Mouse (Mus musculus) layer of hippocampus, adult 18-20 months (tissue): ENCODE data around the gene Art3. TPM values are rescaled to one million over a fixed set of nuclear protein-coding genes. Genes with fewer than 3 reads are reported as not detected.
A peak's percentile ranks its signal among the peaks of the same experiment; 100 is the strongest.

ENCODE experiments used
- DNase-seq, 2 experiments: peaks; one replicate each; pipeline ENCODE4 v3.0.0; 2022; ENCODE audit warnings: low spot score in 2 of 2
- total RNA-seq, 2 experiments: library from RNA; stranded (reverse); gene quantifications; 2 replicates each; pipeline ENCODE4 v1.2.3; 2021

The Art3 gene
- total RNA-seq, 2 experiments from 2014 or later, result 2.2 to 4.2 TPM

DNA sequence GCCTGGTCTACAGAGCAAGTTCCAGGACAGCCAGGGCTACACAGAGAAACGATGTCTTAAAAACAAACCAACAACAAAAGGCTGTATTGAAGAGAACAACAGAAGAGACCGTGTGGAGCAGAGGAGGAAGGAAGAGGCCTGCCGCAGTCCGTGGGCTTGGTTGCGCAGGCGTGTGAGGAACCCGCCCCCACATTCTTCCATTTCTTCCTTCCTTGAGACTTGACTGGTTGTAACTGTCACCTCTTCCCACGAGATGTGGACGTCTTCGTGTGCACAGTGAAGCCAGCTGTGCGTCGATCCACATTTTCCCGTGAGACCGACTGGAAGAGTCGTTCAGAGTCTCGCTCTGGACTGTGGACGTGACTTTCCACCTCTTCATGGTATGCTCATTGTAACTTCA is 43.7 kb downstream of the Art3 start:
- DNase-seq, result no peak

DNA sequence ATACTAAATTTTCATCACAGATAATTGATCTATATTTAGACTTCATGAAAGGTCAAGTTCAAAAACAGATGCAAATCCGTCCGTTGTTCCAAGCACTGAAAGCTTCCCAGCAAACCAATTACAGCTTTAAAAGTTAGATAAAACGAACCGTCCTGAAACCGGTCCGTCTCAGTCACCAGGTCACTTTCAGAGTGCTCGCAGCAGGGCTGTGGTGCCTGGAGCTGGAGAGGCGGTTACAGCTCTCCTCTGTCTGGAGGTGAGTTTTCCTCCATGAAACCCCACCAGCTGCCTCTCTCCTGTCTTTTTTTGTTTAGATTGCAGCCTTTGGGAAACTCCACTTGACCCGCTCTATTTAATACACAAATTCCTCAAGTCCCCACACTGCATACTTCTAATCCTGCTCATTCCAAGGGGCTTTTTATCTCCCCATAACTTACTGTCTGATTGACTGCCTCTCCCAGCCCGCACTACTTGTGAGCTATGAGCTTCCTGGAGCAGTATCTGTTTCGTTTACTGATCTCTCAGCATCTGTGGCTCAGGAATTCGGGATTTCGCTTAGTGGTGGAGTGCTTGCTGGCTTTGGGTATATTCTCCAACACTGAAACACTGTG is 45.3 kb downstream of the Art3 start:
- no peak for DNase-seq

DNA sequence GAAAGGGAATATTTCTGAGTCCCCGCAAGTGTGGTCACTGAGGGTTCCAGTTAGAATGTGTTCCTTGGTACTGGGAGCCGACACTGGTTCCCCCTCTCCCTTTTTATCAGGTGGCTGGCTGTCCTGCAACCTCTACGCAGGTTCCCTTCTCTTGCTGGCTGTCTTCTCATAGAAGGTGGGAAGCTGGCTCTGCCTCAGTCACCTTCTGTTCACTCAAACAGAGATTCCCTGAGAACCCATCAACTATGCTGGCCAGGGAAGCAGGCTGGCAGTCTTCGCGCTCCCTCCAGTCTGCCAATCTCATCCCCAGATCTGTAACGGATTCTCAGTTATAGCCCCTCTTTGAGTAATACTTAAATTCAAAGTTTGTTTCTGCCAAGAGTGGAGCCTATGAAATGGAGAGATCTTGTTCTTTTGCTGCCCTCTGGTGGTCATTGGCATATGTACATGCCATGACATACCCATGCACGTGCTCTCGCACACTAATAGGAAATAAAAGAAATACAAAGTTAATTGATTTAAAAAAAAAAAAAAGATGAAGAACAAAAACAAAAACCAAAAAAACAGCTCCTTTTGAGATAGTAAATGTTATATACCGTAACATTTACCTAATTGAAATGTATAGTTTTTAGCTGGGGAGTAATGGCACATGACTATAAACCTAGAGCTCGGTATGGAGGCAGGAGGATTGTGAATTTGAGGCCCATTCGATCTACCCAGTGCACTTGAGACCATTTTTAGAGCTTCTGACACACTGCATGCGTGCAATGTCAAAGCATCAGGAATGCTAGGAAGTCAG is 50.1 kb downstream of the Art3 start:
- peak; percentile 68 to 94 for DNase-seq

DNA sequence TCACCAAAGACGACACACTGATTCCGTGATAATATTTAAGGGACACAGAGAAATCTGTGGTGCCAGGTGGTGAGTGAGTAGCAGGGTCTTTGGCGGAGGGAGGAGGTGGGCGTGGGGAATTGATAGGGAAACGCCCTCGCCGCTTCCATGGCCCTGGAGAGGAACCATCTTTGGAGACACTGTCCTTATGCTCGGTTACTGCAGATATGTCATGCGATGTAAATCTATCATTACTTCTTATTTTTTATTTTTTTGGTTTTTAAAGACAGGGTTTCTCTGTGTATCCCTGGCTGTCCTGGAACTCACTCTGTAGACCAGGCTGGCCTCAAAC is 50.7 kb downstream of the Art3 start:
- no peak for DNase-seq

DNA sequence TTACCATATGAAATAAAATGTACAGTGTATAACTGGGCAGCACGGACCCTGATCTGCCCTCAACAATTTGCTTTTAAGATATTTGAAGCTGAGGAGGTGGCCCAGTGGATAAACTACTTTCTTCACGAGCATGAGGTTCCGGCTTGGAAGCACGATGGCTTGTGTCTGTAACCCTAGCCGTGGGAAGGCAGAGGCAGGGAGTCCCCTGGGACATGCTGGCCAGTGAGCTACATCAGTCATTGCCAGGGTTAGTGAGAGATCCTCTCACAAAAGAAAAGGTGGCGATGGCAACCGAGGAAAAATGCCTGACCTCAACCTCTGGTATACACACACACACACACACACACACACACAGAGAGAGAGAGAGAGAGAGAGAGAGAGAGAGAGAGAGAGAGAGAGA is 52.1 kb downstream of the Art3 start:
- DNase-seq, result no peak

DNA sequence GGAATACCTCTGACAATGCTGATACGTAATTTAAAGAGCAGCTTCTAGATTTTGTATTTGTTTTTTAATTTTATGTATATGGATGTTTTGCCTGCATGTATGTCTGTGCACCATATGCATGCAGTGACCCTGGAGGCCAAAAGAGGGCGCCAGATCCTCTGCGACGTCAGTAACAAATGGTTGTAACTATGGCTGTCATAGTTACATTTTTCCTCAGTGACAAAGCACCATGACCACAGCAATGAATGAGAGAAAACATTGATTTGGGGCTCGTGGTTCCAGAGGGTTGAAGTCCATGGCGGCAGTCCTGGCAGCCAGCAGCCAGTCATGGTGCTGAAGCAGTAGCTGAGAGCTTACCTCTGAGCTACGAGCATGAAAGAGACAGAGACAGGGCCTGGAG is 53.2 kb downstream of the Art3 start:
- DNase-seq, result no peak

DNA sequence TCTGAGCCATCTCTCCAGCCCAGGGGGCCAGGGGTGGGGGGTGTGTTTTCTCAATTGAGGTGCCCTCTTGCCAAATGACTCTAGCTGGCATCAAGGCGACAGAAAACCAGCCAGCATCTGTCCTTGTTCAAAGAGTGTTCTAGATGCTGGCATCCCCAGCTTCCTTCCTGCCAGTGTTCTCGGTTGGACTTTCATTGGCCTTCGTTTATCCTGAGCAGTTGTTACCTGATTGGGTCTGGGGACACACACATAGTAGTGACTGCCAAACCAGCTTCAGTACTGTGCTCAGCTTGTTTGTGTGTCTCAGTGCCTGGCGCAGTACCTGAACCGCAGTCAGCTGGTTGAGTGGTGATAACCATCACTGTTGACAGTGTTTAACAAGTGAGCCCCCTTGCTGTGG is 54.5 kb downstream of the Art3 start:
- DNase-seq, result no peak

DNA sequence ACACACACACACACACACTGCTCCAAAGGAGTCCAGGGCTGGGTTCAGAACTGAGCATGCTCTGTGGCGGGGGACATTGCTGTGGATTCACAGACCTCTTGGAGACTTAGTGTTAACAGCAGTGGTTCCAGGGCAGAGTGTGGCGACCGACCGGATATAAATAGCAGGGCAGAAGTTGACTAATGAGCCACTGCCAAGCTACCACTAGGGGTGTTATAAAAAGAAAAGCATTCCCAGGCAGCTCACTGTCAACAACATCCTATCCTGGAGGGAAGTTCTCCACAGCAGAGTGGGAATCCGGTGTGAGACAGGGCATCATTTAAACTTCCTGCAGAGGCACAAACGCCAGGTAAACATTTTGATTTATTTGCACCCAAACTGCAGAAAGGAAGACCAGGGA is 55.0 kb downstream of the Art3 start:
- no peak for DNase-seq

DNA sequence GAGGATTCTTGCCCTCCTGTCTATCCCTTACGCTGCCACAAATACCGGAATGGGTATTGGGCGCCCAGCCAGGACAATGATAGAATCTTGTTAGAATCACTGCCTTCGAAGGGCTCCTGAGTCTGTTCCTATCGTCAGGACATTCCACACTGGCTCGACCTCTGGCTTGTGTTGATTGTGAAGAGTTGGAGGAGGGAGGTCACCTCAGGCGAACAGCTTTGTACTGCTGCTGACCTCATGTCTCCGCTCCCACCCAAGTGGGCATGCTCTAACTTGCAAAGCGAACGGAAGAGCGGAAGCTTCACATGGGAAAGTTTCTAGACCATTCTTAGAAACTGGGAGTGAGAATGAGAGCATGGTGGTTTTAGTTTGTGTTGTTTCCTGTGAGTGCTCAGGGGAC is 55.8 kb downstream of the Art3 start:
- no peak for DNase-seq

DNA sequence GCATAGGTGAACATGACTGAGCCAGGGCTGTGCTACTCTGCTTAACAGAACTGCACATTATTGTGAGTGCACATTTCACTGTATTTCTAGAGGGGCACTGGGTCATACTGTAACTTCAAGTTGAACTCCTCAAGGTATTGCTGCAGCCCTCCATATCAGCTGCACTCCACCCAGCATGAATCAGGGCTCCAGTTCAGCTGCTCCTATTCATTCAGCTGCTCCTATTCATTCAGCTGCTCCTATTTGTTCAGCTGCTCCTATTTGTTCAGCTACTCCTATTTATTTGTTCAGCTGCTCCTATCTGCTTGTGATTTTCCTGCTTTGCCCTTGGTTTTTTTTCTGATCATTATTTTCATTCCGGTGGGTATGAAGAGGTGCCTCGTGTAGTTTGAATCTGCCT is 58.4 kb downstream of the Art3 start:
- DNase-seq, result no peak

DNA sequence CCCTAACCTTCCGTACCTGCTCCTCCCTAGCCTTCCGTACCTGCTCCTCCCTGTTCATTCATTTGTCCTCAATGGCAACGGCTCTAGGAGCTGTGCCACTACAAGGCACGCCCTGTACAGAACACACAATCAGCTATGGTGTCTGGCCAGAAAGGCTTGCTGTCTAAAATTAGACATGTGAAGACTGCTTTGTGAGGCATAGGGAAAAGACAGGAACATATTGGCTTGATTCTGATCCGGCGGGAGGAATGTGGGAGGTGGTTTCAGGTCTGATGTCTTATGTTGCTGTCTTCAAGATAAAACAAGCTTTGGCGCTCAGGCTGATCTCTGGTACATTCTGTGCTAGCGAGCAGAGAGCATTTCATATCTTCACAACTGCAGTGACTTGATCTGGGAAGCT is 59.0 kb downstream of the Art3 start:
- peak in 1 of 2 experiments; percentile 51 for DNase-seq

DNA sequence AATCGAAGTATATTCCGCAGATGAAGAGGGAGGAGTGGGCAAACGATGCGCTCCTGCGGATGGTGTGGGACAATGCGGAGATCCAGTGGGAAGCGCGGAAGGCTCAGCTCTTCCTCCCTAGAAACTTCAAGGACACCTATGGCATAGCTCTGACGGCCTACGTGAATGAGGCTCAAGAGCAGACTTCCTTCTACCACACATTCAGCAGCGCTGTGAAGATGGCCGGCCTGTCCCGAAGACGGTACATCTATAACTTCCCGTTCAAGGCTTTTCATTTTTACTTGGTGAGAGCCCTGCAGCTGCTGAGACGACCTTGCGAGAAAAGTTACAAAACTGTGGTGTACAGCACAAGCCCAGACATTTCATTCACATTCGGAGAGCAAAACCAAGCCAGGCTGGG is 60.9 kb downstream of the Art3 start:
- no peak for DNase-seq

DNA sequence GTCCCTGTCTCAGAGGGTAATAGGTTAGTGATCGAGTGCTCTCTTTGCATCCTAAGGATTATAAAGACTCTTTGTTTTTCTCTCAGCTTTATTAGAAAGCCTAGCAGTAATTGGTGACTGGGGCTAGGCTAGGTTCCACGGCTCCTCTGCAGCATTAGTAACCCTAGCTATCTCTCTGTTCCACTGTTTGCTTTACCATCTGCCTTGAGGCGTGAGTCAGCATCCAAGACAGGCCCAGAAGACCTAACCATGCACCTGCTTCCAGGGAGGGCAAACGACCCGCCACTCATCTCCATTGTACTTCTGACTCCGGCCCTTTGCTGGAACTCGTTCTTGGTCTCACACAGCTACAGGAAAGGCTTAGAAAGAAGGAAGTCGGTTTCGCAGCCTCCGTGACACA is 62.2 kb downstream of the Art3 start:
- no peak for DNase-seq

DNA sequence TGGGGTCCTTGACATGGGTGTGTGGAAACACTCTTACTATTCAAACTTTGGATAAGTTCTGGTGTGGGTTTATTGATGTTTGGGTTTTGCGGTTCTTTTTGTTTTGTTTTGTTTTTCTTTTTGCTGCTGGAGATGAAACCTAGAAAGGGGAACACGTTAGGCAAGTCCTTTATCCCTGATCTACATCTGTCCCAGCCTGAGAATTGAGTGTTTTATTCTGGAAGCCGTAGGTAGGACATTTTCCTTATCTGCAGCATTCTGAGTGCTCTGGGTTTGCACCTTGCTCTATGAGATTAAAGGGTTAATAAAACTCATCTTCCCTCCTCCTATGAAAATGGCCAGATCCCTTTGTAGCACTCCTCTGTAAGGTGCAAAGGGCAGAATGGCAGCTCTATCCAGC is 64.1 kb downstream of the Art3 start:
- no peak for DNase-seq

DNA sequence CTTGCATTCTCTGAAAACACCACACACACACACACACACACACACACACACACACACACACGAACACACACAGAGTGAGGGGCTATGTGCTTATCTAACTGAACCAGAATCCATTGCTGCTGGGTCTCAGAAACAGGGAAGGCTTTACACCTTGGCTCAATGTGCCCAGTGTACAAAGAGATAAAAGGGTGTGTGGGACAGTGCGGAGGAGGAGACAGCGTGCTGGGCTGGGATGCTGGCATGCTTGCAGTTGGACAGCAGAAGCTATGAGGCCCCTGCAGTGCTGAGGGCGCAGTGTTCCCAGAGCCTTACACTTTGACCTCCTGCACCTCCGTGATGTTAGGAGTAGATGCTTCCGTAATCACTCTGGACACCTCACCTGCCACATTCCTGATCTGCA is 64.8 kb downstream of the Art3 start:
- no peak for DNase-seq

DNA sequence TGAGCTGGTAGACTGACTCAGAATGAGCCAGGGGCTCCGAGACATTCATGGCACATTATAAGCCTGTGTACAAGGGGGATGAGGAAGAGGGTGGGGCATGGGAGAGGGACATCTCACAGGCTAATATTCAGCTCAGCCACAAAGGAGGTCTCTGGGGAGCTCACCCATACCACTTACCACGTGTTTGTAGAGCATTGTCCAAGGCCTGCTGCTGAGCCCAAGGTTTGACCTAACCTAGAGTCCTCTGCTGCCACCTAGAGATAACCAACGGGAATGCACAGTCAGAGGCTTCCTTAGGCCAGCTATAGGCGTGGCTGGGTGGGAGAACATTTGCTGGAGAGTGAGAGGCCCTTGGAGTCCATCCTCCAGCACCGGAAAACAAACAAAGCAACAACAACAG is 66.5 kb downstream of the Art3 start:
- peak in 1 of 2 experiments; percentile 80 for DNase-seq

DNA sequence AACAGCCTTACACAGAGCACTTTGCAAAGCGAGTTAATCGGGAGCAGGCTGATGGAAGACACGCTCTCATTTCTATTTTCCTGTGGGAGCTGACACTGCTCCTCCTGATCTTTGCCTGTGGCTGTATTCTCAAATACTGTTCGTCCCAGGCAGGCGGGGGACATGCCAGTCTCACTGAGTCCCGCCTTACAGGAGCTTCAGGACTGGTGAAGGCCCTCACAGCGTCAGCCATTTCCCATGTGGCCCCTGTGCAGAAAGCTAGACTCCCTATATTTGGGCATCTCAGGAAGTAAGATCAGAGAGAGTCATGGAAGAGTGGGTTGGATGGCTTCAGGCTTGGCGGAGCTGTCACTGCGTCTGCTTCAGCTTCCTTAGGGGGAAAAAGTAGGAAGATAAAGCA is 71.2 kb downstream of the Art3 start:
- DNase-seq, result no peak

DNA sequence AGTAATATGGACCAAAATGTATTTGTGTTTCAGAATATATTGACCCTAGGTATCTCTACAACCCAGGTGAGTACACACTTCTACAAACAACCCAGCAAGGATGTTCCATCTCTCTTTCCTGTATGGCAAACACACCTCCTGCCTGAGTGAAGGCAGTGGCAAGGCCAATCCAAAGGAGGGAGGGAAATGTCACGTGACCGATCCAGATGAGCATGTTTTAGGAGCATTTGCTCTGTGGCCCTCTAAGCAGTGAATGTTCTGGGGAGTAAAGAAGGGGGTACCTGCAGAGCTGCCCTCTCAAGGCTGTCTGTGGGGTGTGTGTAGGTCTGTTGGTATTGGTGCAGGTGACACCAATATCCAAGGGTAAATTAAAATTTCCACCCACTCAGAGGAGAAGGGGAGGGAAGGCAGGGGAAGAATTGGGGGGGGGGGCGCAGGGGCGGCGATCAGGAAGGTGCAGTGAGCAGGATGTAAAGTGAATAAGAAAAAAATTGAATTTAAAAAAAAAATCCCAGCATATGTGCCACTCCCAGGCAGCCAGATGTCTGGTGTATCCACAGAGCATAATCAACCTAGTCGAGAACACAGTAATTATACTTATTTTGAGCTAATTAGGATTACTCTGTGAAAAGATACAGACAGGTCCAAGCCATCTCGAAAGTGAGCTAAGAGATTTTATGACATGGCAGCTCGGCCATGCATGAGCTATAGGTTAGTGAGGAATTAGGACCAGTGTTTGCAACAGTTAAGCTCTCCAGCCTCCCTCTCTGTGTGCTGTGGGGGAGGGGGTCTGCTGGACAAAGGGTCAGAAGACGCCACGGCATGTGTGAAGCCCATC is 72.2 kb downstream of the Art3 start:
- no peak for DNase-seq

DNA sequence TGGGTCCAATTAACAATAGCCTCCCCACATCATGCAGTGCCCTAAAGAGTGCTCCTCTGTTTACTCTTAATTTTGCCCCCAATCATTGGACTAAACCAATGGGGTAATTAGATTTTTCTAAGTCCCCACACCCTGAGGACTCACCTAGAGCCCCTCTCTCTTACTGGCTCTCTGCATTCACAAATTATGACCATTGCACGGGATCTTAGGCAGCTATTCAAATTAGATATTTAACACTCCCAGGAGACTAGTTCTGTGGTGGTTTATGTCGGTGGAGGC is 72.7 kb downstream of the Art3 start:
- no peak for DNase-seq

DNA sequence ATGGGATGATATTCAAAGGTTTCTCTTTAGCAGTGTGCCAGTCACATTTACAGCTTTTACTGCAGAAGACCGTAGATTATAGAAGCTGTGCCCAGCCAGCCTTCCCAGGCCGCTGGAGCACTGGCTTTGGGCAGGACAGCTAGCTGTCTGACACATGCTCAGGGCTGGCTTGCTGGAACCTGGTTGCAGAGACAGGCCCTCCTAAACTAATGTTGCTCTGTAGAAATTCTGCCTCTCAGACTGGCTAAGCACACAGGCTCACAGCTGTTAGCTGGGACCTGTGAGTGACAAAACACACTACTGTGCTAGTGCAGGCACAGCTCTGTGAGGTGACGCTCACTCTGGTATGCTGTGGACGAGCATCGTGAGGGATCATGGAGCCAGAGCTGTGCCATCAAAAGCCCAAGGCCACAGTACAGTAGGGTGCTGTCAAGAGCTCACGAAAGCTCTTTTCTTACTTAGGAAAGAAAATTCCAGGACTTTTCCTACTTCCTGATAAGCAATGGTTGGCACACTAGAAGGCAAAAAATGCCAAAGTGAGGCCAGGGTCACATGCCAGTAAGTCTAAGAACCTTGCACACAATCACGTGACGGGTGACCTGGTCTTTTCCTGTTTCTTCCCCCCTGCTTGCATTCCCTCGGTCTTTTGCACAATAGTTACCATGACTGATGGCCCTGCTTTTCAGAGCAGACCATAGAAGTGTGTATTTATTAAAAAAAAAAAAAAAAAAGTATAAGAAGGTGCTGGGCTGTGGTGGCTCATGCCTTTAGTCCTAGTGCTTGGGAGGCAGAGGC is 77.9 kb downstream of the Art3 start:
- no peak for DNase-seq

DNA sequence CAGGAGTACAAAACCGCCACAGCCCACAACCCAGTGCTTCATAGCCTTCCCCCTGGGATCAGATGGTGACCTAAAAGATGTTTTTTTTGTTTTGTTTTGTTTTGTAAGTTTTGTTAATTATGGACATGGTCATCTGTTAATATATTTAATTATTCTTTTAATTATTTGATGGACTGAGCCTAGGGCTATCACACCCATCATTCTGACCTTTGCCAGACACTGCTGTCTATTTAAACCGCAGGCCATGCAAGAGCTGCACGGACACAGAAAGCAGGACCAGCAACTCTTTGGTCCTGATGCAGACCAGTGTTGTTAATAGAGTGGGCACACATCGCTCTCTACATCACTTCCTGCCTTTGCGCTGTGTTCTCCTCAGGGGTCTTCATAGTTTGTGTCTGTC is 78.9 kb downstream of the Art3 start:
- DNase-seq, result no peak
